Mouse (Mus musculus) T-helper 1 cell (primary cell): ENCODE results near the gene Kmo.

Source experiments
- in situ Hi-C: fragments of 300-600 bp; cut with MboI, MseI; formaldehyde crosslinking; loops from one replicate; pipeline ENCODE4 v1.15.1; 2025; ENCODE audit warnings: high pct_unique_total_duplicates

Kmo gene

DNA sequence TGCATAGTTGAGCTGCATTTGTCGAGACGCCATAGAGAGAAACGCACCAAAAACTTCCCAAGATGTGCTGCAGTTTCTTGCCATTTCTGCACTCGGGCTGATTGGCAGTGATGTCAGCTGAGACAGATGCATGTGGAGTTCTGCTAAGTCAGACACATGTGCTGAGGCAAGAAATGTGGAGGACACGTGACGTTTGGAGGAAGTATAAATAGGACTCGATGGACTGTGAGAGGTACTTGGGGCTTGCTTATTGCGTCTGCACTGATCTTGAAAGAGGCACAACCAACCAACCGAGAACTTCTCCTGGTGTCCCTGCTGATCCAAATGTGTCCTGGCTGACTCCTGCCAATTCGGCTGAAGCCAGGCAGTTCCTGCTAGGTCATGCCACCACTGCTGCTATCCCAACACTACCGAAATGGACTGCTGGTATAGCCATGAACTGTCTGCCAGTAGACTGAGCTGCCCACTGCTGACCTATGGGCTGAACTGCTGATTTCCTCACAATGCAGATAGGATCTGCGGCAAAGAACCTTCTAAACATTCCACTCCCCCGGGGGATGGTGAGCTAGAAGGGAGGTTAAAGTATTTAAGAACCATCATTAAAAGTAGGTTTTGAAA, at the start of gene Kmo:
TSS of gene Kmo (plus strand) at position 568 of the 618 bp plus-strand sequence.
- in situ Hi-C loops, result loop anchor here (5.0 kb wide), 1 partner anchor 257 kb away; no protein-coding TSS in a partner anchor

DNA sequence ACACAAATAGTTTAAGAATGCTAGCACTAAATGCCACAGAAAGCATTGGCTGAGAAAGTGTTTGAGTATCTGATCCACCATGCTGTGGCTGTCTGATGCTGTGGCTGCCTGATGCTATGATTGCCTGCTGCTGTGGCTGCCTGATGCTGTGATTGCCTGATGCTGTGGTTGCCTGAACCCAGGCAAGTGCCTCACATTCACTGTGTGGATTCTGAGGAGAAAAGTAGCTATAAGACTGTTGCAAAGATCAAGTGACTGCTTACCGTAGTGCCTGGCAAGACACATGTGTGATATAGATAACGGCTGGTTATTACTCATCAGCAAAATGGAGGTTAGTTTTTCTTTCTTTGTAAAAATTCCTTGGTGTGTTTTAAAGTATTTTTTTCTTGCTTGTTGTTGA, 46.1 kb upstream of the Kmo start:
- in situ Hi-C loops, result no loop called here

- in situ Hi-C loops, result no loop called here
Observed at GRCm38 (mm10) chr1:175578425-175579096, 41.6 kb upstream of the Kmo start.

GRCm38 (mm10) chr1:175579598-175580235, 40.5 kb upstream of the Kmo start:
- in situ Hi-C loops, result no loop called here

DNA sequence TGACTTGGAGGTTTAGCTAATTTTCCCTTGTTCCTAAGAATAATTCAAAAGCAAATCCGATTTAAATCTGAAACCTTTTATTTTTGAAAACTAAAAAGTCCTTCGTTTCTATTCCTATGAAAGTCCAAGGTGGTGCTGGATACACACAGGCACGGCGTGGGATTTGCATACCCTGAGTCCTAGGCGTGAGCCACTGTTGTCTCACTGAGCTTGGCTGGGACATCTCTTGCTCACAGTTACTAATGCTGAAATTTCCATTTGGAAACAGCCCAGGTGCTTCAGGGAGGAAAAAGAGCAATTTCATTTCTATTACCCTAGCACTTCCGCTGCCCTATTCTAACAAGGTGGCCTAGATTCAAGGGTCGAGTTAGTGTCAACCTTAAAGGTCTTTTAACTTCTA, 39.8 kb upstream of the Kmo start:
- in situ Hi-C loops, result no loop called here

DNA sequence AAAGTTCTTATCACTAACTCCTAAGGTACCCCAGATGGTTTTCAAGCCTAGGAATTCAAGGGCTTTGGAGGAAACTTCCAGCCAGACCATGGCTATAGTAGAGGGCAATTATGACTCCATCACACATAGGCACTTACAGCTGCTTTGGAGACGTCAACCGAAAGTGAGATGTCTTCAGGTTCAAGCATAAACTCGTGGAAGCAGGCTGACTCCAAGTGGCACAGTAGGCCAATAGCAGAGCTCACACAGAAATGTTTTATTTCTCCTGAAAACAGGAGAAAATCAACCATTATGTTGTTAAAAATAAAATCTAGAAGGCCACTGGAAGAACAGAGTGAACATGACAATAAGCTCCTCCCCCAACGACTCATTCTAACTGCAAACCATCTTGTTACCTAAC, 37.4 kb upstream of the Kmo start:
- in situ Hi-C loops, result no loop called here

DNA sequence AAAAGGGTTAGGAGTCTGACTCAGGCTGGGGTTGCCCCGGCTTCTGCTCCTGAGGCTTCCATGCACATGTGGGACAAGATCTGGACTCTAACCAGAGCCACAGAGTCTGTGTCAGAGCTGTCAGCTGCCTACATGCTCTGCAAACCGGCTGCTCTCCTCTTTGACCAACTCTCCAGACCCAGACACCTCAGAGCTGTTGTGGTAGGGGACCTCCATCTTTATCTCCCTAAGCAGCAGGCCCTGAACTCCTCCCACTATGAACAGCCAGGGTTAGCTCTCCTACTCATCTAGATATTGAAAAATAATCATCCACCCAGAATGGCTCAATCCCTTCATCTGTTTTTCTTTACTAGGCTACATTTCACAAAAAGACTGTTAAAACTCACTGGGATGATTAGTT, 34.9 kb upstream of the Kmo start:
- in situ Hi-C loops, result no loop called here

DNA sequence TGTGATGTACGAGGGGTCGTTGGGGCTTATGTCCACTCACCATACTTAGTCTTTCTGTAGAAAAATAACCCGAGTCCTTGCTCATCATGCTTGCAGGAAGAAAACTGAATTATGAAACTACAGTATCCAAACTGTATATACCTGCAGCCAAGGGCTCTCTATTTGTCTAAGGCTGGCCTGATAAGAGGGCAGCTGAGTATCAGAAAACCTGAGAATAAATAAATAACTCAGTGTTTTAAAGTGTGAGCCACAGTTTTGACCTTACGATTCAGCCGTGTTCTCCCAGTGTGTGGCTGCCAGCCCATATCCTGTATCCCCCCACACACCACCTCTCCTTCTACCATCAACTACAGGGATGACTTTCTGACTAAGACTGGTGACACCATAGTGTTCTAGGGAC, 33.5 kb upstream of the Kmo start:
- in situ Hi-C loops, result no loop called here

- in situ Hi-C loops, result no loop called here
Observed at GRCm38 (mm10) chr1:175592832-175593231, 27.3 kb upstream of the Kmo start.

DNA sequence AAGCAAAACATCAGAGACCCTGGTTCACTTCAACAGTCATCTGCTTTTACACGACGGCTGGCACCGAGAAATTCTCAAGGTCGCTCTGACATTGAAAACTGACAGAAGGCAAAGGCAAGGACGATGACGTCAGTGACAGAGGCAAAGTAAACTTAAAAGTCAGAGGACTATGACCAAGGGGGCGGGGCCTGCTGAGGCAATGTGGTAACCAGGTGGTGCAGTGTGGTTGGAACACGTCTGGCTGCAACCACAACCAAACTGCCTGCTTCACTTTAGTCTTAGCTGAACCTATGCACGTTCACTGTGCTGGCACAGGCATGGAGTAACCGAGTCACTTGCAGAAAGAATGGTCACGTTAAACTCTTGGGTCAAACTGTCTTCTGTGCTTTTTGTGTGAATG, 17.9 kb upstream of the Kmo start:
- in situ Hi-C loops, result no loop called here

GRCm38 (mm10) chr1:175603390-175603789, 16.8 kb upstream of the Kmo start:
- in situ Hi-C loops, result no loop called here

DNA sequence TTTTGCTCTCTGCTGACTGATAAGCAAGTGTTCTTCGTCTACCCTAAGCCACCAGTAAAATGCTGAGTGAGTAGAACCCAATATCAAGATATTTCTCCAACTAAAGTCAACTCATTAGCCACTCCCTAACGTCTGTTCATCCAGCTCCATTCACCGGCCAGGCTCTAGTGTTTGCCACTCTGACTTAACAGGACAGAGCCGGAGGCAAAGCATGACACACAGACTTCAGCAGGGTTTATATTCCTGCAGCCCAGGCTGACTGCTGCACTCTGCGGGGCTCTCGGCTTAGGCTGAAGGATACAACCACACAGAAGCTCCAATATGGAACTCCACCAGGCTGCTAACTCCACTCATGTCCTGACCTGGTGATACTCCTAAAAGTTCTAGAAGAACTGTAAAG, 12.9 kb upstream of the Kmo start:
- in situ Hi-C loops, result no loop called here

DNA sequence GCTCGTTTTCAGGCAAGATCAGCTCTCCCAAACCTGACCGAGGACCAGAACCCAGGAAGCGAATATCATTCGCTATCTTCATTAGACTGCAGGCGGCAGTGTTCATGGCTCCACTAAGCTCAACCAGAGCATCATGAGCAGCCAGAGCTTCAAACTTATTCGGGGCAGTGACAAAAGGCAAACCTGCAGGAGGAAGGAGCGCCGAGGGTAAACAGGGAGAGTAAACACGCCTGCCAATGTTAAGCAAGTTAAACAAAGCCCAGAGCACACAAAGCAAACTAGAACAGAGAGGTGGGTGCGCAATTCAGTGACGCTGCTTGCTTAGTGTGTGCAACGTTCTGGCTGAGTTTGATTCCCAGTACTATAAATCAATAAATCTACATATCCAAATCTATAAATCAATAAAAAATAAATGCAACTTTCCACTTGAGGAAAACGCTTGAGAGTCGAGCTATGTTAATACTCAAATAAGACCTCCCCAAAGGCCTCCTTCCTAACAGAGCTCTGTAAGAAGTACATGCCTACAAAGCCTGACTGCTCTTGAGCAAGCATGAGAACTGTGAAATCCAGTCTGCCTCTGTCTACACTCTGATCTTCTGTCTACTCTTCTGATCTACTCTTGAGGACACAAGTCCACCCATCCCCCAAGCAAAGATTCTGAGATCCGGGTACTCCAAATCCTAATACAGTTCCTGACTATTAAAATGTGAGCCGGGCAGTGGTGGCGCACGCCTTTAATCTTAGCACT, 12.2 kb upstream of the Kmo start:
- in situ Hi-C loops, result no loop called here

DNA sequence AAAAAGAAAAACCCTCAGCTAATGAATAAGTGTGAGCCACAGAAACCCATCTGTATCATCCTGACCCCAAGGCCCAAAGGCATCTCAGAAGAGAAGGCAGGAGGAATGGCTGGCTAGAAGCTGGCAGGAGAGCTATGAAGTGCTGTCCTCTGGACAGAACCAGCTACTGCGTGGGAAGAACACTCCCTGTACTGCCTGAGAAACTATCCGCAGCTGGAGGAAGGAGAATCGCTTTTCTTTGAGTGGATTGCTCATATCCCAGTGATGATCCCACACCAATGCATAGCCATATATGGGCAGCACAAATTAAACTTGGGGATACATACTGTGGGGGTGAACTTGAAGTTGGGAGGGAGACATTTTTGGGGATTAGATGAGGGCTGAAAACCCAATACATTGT, 11.5 kb upstream of the Kmo start:
- in situ Hi-C loops, result no loop called here

DNA sequence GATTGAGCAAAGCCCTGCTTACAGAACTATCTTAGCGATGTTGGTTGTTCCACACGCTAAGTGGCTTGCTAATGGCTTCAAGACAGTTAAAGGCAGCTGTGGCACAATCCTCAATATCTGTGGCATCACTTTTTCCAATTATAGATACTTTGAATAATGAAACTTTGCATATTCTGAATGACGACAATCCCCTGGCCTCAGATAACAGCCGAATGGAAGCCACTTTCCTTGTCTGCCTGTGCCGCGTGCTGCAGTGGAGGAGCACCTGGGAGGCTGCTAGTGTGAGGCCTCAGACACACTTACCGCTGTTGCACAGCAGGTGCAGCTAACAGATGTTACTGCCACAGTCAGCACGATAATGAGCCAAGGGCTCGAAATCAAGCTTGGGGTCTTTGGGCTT, 5.2 kb upstream of the Kmo start:
- in situ Hi-C loops, result no loop called here

DNA sequence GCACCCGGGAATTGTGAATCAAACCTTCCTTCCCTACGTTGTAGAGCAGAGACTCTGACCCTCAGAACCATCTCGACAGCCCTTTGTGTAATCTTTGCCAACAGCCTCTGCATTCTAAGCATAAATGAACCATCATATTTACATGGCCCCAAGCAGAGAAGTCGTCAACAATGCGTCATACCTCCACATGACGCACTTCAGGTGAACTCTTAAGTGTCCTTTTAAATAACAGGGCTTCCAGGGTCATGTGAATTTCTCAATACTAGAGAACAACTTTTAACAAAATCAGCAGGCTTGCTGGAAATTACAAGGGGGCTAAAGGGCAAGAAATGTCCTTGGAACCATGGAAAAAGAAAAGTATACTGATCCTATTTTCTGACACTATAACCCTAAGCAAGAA, 3.5 kb downstream of the Kmo start:
- in situ Hi-C loops, result loop anchor here (5.0 kb wide), 1 partner anchor 254 kb away; no protein-coding TSS in a partner anchor

GRCm38 (mm10) chr1:175625257-175625879, 5.2 kb downstream of the Kmo start, which contains the start of gene Fh1:
TSS of gene Fh1 (minus strand) at chr1:175625635.
- in situ Hi-C loops, result loop anchor here (25.0 kb wide), 1 partner anchor 1637 kb away; the partner anchor contains the start of gene Akt3

GRCm38 (mm10) chr1:175625990-175626692, 6.0 kb downstream of the Kmo start:
- in situ Hi-C loops, result loop anchor here (25.0 kb wide), 1 partner anchor 1636 kb away; the partner anchor contains the start of gene Akt3

GRCm38 (mm10) chr1:175629248-175629647, 9.1 kb downstream of the Kmo start:
- in situ Hi-C loops, result loop anchor here (25.0 kb wide), 1 partner anchor 1633 kb away; the partner anchor contains the start of gene Akt3

DNA sequence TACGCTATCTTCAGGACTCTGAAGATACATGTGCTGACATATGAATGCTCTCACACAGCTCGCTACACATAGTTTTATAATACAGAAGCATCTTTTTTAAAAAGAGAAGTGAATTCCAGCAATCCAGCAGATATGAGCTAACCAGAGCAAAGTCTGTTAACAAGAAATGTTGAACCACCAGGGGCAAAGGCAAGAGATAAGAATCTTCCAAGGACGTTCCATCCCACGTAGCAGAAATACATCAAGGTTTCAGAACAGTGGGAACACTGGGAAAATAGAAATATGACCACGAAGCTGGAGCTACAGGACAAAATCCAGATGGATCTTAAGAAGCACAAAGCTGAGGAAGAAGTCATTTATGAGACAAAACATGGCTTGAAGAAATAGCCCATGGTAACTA, 10.2 kb downstream of the Kmo start:
- in situ Hi-C loops, result loop anchor here (5.0 to 25.0 kb wide), 2 partner anchors 62 to 1632 kb away; partner anchors contain the start of genes Akt3, Chml and Opn3

GRCm38 (mm10) chr1:175631080-175631479, 10.9 kb downstream of the Kmo start:
- in situ Hi-C loops, result loop anchor here (5.0 to 25.0 kb wide), 2 partner anchors 61 to 1631 kb away; partner anchors contain the start of genes Akt3, Chml and Opn3
